In genomic region chr13:117334125-117334524, GRCm38 (mm10) we compare ENCODE assay signal across 10 mouse cellular contexts.
A peak's percentile ranks its signal among the peaks of the same experiment; 100 is the strongest.
DNase-seq lines count a peak whose midpoint lies in the region; TF ChIP-seq lines count a peak whose summit lies in the region.
"Had no signal": no experiment of that assay in that cellular context is flagged by ENCODE, and none has a peak within 500 bp of the region (broad histone marks: within the 10 kb centered on the region; RNA-seq: fewer than 3 reads in every experiment).

No protein-coding gene starts in this region.

- no peak for TF ChIP-seq POLR2A in heart, adult 2 months (IDR thresholded peaks at IDR 0.05; ENCODE audit: insufficient read depth, low read depth, low read length)
- TF ChIP-seq POLR2A in lung, adult 2 months (IDR thresholded peaks at IDR 0.05; ENCODE audit: borderline replicate concordance, extremely low read depth, low read depth, low read length), result no peak
- TF ChIP-seq POLR2A in brain, embryonic 14.5 days (IDR thresholded peaks at IDR 0.05; ENCODE audit: borderline replicate concordance, extremely low read depth, insufficient read depth, insufficient read length, poor library complexity, severe bottlenecking), result no peak

- TF ChIP-seq EP300 in heart, adult 2 months (IDR thresholded peaks at IDR 0.05; ENCODE audit: insufficient read depth, low read depth, low read length), result no peak

- H3K79me2 ChIP-seq in heart, adult 2 months (replicated peaks; ENCODE audit: control insufficient read depth, insufficient read depth, low read length), result no peaks in the 10 kb centered on the region

- no peak overlapping the region for H3K4me3 ChIP-seq in heart, adult 2 months
- no peak overlapping the region for H3K4me3 ChIP-seq in lung, adult 2 months (replicated peaks; ENCODE audit: extremely low read depth, low read depth, low read length)
- H3K4me3 ChIP-seq: limb, embryonic 15.5 days had no signal

- intact Hi-C loops in heart, adult 2 months (cut with DNase I), result loop anchor here (5.0 kb wide), 1 partner anchor 1018 kb away; no protein-coding TSS in a partner anchor
- intact Hi-C loops in heart, postnatal 36 days (cut with DNase I), result loop anchor here (5.0 to 10.0 kb wide), 2 partner anchors 893 to 1021 kb away; no protein-coding TSS in a partner anchor
- intact Hi-C loops in gastrocnemius, postnatal 14 days (cut with DNase I; ENCODE audit: low total_unique reads), result no loop called here

- peak; percentile 65 for TF ChIP-seq CTCF in heart, adult 2 months (IDR thresholded peaks at IDR 0.05)
- TF ChIP-seq CTCF in lung, adult 2 months (IDR thresholded peaks at IDR 0.05; ENCODE audit: insufficient read depth, low read length), result no peak
- no peak for TF ChIP-seq CTCF in brain, embryonic 14.5 days (IDR thresholded peaks at IDR 0.05; ENCODE audit: borderline replicate concordance, extremely low read depth, insufficient read depth, insufficient read length)

- H3K27ac ChIP-seq in heart, adult 2 months, result no peak overlapping the region
- H3K27ac ChIP-seq: limb, embryonic 15.5 days had no signal

- H3K27me3 ChIP-seq in heart, adult 2 months (ENCODE audit: control insufficient read depth, insufficient read depth, low read length), result no peaks in the 10 kb centered on the region
- H3K27me3 ChIP-seq: limb, embryonic 15.5 days had no signal

- 11% methylated on average over 1 of the region's 1 CpGs for WGBS in heart, adult 2 months
- 12% methylated on average over 1 of the region's 1 CpGs for WGBS in lung, adult 2 months

- no peaks in the 10 kb centered on the region for H3K36me3 ChIP-seq in heart, adult 2 months (ENCODE audit: control insufficient read depth, insufficient read depth, low read length)
- H3K36me3 ChIP-seq: limb, embryonic 15.5 days had no signal

- no peak overlapping the region for H3K9ac ChIP-seq in heart, adult 2 months (ENCODE audit: low read depth, low read length)
- H3K9ac ChIP-seq: limb, embryonic 15.5 days had no signal

- DNase-seq in heart, adult 2 months, result no peak
- DNase-seq in heart, postnatal 36 days, result no peak
- peak; percentile 4 for DNase-seq in lung, postnatal 10 days
- no peak for DNase-seq in lung, adult 2 months
- peak; percentile 49 for DNase-seq in brain, embryonic 14.5 days (ENCODE audit: low read depth)
- peak; percentile 16 for DNase-seq in retina, postnatal 7 days (ENCODE audit: low read depth, low spot score)
- DNase-seq in Muller cell, postnatal 12 days (ENCODE audit: inconsistent ontology term), result no peak
- no peak for DNase-seq in gastrocnemius, postnatal 14 days
- DNase-seq: right cerebral cortex, adult 18-20 months had no signal

- no peaks in the 10 kb centered on the region for H3K4me1 ChIP-seq in heart, adult 2 months (ENCODE audit: control insufficient read depth, insufficient read depth, low read length)
- H3K4me1 ChIP-seq in lung, adult 2 months (ENCODE audit: control insufficient read depth, insufficient read depth, low read length), result no peaks in the 10 kb centered on the region
- H3K4me1 ChIP-seq: limb, embryonic 15.5 days had no signal

Comparison
In these comparisons a context has a peak if more than half of its experiments do, and no peak if none do; other contexts are left out.
1. DNase-seq: peak in lung, postnatal 10 days (single experiment), brain, embryonic 14.5 days (single experiment) and retina, postnatal 7 days (single experiment); none in heart, adult 2 months (0 of 2), heart, postnatal 36 days (0 of 2), lung, adult 2 months (single experiment), Muller cell, postnatal 12 days (single experiment) and gastrocnemius, postnatal 14 days (single experiment).